Mouse (Mus musculus) liver, postnatal 0 days (tissue): ENCODE results near the gene Olfr1309.

ENCODE experiments used
- CTCF ChIP-seq: sonication (generic); IDR thresholded peaks from 2 replicates; pipeline ENCODE4 v1.5.1; 2016; ENCODE audit warnings: antibody characterized with exemption, low read depth
- EP300 ChIP-seq: IDR thresholded peaks from 2 replicates; pipeline ENCODE4 v1.6.1; 2016; ENCODE audit warnings: antibody characterized with exemption, low read depth, mild to moderate bottlenecking

DNA sequence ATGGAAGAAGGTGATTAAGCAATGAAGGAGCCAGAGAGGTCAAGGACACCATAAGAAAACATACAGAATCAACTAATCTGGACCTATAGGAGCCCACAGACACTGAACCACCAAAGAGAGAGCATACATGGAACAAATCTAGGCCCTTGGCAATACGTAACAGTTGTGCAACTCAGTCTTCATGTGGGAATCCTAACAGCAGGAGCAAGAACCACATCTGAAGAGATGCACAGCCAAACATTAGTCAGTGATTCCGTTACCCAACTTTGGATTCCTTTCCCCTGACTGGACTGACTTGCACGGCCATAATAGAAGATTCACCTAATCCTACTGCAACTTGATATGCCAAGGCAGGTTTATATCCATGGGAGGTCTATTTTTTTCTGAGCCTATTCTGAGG, 24.8 kb upstream of the Olfr1309 start:
- TF ChIP-seq CTCF (no peak), EP300 (no peak)
